Mouse (Mus musculus) hindbrain, postnatal 0 days (tissue): ENCODE measurements around the gene Tmc4. TPM values are rescaled to one million over a fixed set of nuclear protein-coding genes. Genes with fewer than 3 reads are reported as not detected.
"Not testable (repeated sequence)": the region's sequence is repeated elsewhere in the genome, so short reads cannot be mapped to it uniquely, and the experiment has no call there.

ENCODE experiments used
- ATAC-seq: fragments of 200-750 bp; cut with Nextera tagmentation; 2 replicates; pipeline ENCODE4 v1.8.0; 2017; ENCODE audit warnings: mild to moderate bottlenecking, moderate TSS enrichment, moderate library complexity
- DNase-seq: peaks from one replicate; pipeline ENCODE4 v3.0.0-alpha.2; 2015; ENCODE audit warnings: low spot score
- H3K27ac ChIP-seq: fragments of 300-500 bp; sonication (generic); 2 replicates; pipeline ENCODE4 v1.5.1; 2014; ENCODE audit warnings: mild to moderate bottlenecking
- H3K27me3 ChIP-seq: fragments of 300-500 bp; sonication (generic); 2 replicates; pipeline ENCODE4 v1.6.1; 2014; ENCODE audit warnings: low read length, mixed read lengths; ENCODE audit not compliant: insufficient read depth
- H3K36me3 ChIP-seq: fragments of 300-500 bp; sonication (generic); 2 replicates; pipeline ENCODE4 v1.6.1; 2014; ENCODE audit warnings: low read length, mixed read lengths; ENCODE audit not compliant: insufficient read depth
- H3K4me1 ChIP-seq: fragments of 300-500 bp; sonication (generic); 2 replicates; pipeline ENCODE4 v1.6.1; 2014; ENCODE audit warnings: antibody characterized with exemption, low read length, mixed read lengths; ENCODE audit not compliant: insufficient read depth
- H3K4me2 ChIP-seq: fragments of 300-500 bp; sonication (generic); 2 replicates; pipeline ENCODE4 v1.6.1; 2014; ENCODE audit warnings: low read depth, mild to moderate bottlenecking, low read length, moderate library complexity, mixed read lengths
- H3K4me3 ChIP-seq: fragments of 300-500 bp; sonication (generic); 2 replicates; pipeline ENCODE4 v1.5.1; 2014; ENCODE audit warnings: low read length
- H3K9ac ChIP-seq: fragments of 300-500 bp; sonication (generic); replicated peaks from 2 replicates; pipeline ENCODE4 v1.6.1; 2014; ENCODE audit warnings: mild to moderate bottlenecking, low read length, moderate library complexity, mixed read lengths
- H3K9me3 ChIP-seq: fragments of 300-500 bp; sonication (generic); 2 replicates; pipeline ENCODE4 v1.6.1; 2016; ENCODE audit warnings: low read length, mixed read lengths
- CTCF ChIP-seq: IDR thresholded peaks from 2 replicates; pipeline ENCODE4 v1.5.1; 2016; ENCODE audit warnings: antibody characterized with exemption, control low read depth, low read depth
- WGBS: fragments of 180-500 bp; shearing (Covaris S2); extraction: QIAGEN DNeasy Blood & Tissue Kit; methylation state at CpG from one replicate; pipeline ENCODE4 v1.1.7; 2014; 5-methylcytosine and 5-hydroxymethylcytosine counted together
- polyA plus RNA-seq: library from polyadenylated mRNA; unstranded; fragments of >200 nt; fragmentation: Nextera tagmentation; extraction: Ambion mirVana; gene quantifications from 2 replicates; pipeline ENCODE4 v1.2.1, GENCODE M21; 2015
- total RNA-seq: library from RNA; depleted of rRNA; stranded (reverse); fragments of >200 nt; gene quantifications from 2 replicates; pipeline ENCODE4 v1.2.3, GENCODE M21; 2014

The Tmc4 gene
- total and polyA plus RNA-seq, 2 experiments from 2014 or later = 3.5 to 4.2 TPM

GRCm38 (mm10) chr7:3707568-3708413 is 30.4 kb upstream of the Tmc4 start:
- DNase-seq (no peak), ATAC-seq (no peak)
- Histone ChIP-seq H3K9me3 (no peaks in the 10 kb centered on the region), H3K9ac (no peak overlapping the region), H3K27ac (no peak overlapping the region), H3K4me1 (peaks cover 10% of the 10 kb centered on the region), H3K27me3 (no peaks in the 10 kb centered on the region), H3K4me3 (no peak overlapping the region), H3K36me3 (peaks cover 9% of the 10 kb centered on the region), H3K4me2 (no peak overlapping the region)
- 31% methylated on average over 7 of the region's 7 CpGs for WGBS
- no peak for TF ChIP-seq CTCF

- DNase-seq = no peak
- no peak overlapping the region for H3K9ac ChIP-seq
- H3K4me1 ChIP-seq = peaks cover 10% of the 10 kb centered on the region
- H3K36me3 ChIP-seq = peaks cover 9% of the 10 kb centered on the region
- no peaks in the 10 kb centered on the region for H3K9me3 ChIP-seq
- no peak overlapping the region for H3K27ac ChIP-seq
- no peaks in the 10 kb centered on the region for H3K27me3 ChIP-seq
- no peak for ATAC-seq
- TF ChIP-seq CTCF = no peak
- 59% methylated on average over 4 of the region's 4 CpGs for WGBS
- H3K4me3 ChIP-seq = no peak overlapping the region
- no peak overlapping the region for H3K4me2 ChIP-seq
These were observed 29.7 kb upstream of the Tmc4 start for GRCm38 (mm10) chr7:3707027-3707426.

- Histone ChIP-seq H3K27ac (no peak overlapping the region), H3K9ac (peak overlapping the region; percentile 65; the same call in 1 of the 2 replicates), H3K4me1 (peaks cover 10% of the 10 kb centered on the region), H3K4me3 (peak overlapping the region; percentile 71), H3K27me3 (no peaks in the 10 kb centered on the region), H3K36me3 (peaks cover 9% of the 10 kb centered on the region), H3K4me2 (peak overlapping the region; percentile 87), H3K9me3 (no peaks in the 10 kb centered on the region)
- TF ChIP-seq CTCF = no peak
- DNase-seq (no peak), ATAC-seq (no peak)
- 45% methylated on average over 11 of the region's 11 CpGs for WGBS
These were observed 29.1 kb upstream of the Tmc4 start for GRCm38 (mm10) chr7:3706343-3706934.

GRCm38 (mm10) chr7:3705911-3706310 is 28.6 kb upstream of the Tmc4 start:
- Histone ChIP-seq H3K27ac (no peak overlapping the region), H3K4me2 (peak overlapping the region; percentile 87), H3K4me1 (peaks cover 10% of the 10 kb centered on the region), H3K4me3 (peak overlapping the region; percentile 71), H3K36me3 (peaks cover 10% of the 10 kb centered on the region), H3K9ac (peak overlapping the region; percentile 65), H3K27me3 (no peaks in the 10 kb centered on the region), H3K9me3 (no peaks in the 10 kb centered on the region)
- WGBS = 32% methylated on average over 6 of the region's 6 CpGs
- TF ChIP-seq CTCF = no peak
- no peak for DNase-seq
- ATAC-seq = no peak

GRCm38 (mm10) chr7:3705461-3705860 is 28.1 kb upstream of the Tmc4 start:
- not testable (repeated sequence) for H3K27ac ChIP-seq, ATAC-seq, H3K9me3 ChIP-seq, H3K27me3 ChIP-seq, H3K4me1 ChIP-seq, DNase-seq
- Histone ChIP-seq H3K4me2 (peak overlapping the region; percentile 87), H3K4me3 (peak overlapping the region; percentile 71), H3K36me3 (peaks cover 13% of the 10 kb centered on the region), H3K9ac (peak overlapping the region; percentile 65)
- WGBS = under 1% methylated on average over 6 of the region's 7 CpGs

- H3K4me1 ChIP-seq = peaks cover 10% of the 10 kb centered on the region
- peak overlapping the region; percentile 87 for H3K4me2 ChIP-seq
- peak; percentile 69 for ATAC-seq
- TF ChIP-seq CTCF = no peak
- no peaks in the 10 kb centered on the region for H3K9me3 ChIP-seq
- peak overlapping the region; percentile 92 for H3K27ac ChIP-seq
- peak overlapping the region; percentile 71 for H3K4me3 ChIP-seq
- WGBS = under 1% methylated on average over 20 of the region's 20 CpGs
- H3K9ac ChIP-seq = peak overlapping the region; percentile 65
- H3K27me3 ChIP-seq = no peaks in the 10 kb centered on the region
- peaks cover 21% of the 10 kb centered on the region for H3K36me3 ChIP-seq
- no peak for DNase-seq
These were observed 27.1 kb upstream of the Tmc4 start for GRCm38 (mm10) chr7:3704475-3704874.
